Mouse (Mus musculus) limb, embryonic 12.5 days (tissue): Measurements from ENCODE around the gene Ntn4. TPM values are rescaled to one million over a fixed set of nuclear protein-coding genes. Genes with fewer than 3 reads are reported as not detected.

ENCODE experiments used
- ATAC-seq: fragments of 200-750 bp; cut with Nextera tagmentation; 2 replicates; pipeline ENCODE4 v1.8.0; 2017; ENCODE audit warnings: low read depth, moderate TSS enrichment; ENCODE audit not compliant: insufficient number of reproducible peaks, insufficient read depth, low FRiP score, low TSS enrichment
- H3K27ac ChIP-seq: fragments of 300-500 bp; sonication (generic); 2 replicates; pipeline ENCODE4 v1.5.1; 2016; ENCODE audit warnings: mild to moderate bottlenecking, moderate library complexity
- H3K27me3 ChIP-seq: fragments of 300-500 bp; sonication (generic); 2 replicates; pipeline ENCODE4 v1.6.1; 2016; ENCODE audit warnings: mild to moderate bottlenecking, moderate library complexity
- H3K36me3 ChIP-seq: fragments of 300-500 bp; sonication (generic); 2 replicates; pipeline ENCODE4 v1.6.1; 2016; ENCODE audit warnings: mild to moderate bottlenecking, moderate library complexity
- H3K4me1 ChIP-seq: fragments of 300-500 bp; sonication (generic); replicated peaks from 2 replicates; pipeline ENCODE4 v1.6.1; 2016
- H3K4me2 ChIP-seq: fragments of 300-500 bp; sonication (generic); 2 replicates; pipeline ENCODE4 v1.6.1; 2016; ENCODE audit warnings: mild to moderate bottlenecking, moderate library complexity
- H3K4me3 ChIP-seq: fragments of 300-500 bp; sonication (generic); replicated peaks from 2 replicates; pipeline ENCODE4 v1.5.1; 2016; ENCODE audit warnings: mild to moderate bottlenecking
- H3K9ac ChIP-seq: fragments of 300-500 bp; sonication (generic); replicated peaks from 2 replicates; pipeline ENCODE4 v1.6.1; 2016; ENCODE audit warnings: mild to moderate bottlenecking, moderate library complexity
- H3K9me3 ChIP-seq: fragments of 300-500 bp; sonication (generic); 2 replicates; pipeline ENCODE4 v1.6.1; 2016; ENCODE audit warnings: mild to moderate bottlenecking, moderate library complexity
- WGBS: fragments of 180-500 bp; shearing (Covaris S2); methylation state at CpG from one replicate; pipeline ENCODE4 v1.1.7; 2016; 5-methylcytosine and 5-hydroxymethylcytosine counted together
- polyA plus RNA-seq: library from polyadenylated mRNA; unstranded; fragments of >200 nt; fragmentation: Nextera tagmentation; extraction: Ambion mirVana; gene quantifications from 2 replicates; pipeline ENCODE4 v1.2.1, GENCODE M21; 2016

The Ntn4 gene
- polyA plus RNA-seq, 1 experiment from 2014 or later: 1.8 TPM

DNA sequence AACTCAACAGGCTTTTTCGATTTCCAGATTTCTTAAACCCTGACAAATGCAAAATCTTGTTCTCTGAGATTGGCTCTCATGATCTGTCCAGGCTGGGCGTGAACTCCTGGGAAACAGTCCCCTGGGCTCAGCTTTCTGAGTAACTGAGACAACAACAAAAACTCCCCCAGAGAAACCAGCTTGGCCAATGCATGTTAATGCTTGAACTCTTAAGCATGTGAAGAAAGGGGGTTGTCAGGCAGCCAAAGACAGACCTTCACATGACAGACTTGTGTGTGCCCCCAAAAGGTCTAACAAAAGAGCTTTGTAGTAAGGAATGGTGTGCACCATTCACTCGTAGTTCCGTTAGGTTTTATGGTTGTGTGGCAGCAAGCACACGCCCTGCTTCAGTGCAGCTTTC is 96.6 kb downstream of the Ntn4 start:
- Histone ChIP-seq H3K4me3 (no peak overlapping the region), H3K9ac (no peak overlapping the region), H3K4me1 (peaks cover 7% of the 10 kb centered on the region; the same call in 1 of the 2 replicates), H3K36me3 (peaks cover 5% of the 10 kb centered on the region; the same call in 1 of the 2 replicates), H3K27ac (no peak overlapping the region), H3K9me3 (no peaks in the 10 kb centered on the region), H3K4me2 (no peak overlapping the region), H3K27me3 (no peaks in the 10 kb centered on the region)
- 79% methylated on average over 5 of the region's 5 CpGs for WGBS
- no peak for ATAC-seq

DNA sequence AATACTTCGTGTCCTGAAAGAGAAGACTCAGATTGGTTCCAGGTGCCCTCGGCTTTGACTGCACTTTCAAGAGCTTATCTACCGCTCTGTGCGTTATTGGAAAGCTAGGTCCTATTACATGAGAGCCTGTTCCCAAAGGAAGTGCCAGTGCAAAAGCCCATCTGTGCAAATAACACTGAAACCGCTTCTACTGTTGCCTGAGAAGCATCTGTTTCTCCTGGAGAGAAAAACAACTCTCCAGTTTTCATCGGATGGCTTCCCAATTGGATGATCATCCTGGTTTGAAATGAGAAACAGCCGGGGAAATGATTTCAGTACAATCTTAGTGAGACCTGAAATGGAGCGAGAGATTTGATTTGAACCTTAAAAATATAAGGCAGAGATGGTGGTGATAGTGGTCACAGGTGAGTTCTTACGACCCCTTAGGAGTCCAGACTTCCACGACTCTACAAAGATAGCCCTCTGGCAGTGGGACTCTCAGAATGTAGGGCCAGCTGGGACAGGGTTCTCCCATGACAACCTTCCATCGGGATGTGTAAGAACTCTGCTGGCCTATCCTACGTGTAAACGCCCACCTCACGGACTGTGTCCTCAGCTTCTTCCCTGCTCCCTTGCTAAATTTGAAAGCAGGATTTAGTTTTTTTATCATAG is 101.1 kb downstream of the Ntn4 start:
- Histone ChIP-seq H3K4me2 (no peak overlapping the region), H3K4me3 (no peak overlapping the region), H3K27ac (no peak overlapping the region), H3K9me3 (no peaks in the 10 kb centered on the region), H3K9ac (no peak overlapping the region), H3K36me3 (no peaks in the 10 kb centered on the region), H3K4me1 (peaks cover 4% of the 10 kb centered on the region; the same call in 1 of the 2 replicates), H3K27me3 (no peaks in the 10 kb centered on the region)
- WGBS: 56% methylated on average over 14 of the region's 14 CpGs
- ATAC-seq: peak; percentile 68; the same call in 1 of the 2 replicates

DNA sequence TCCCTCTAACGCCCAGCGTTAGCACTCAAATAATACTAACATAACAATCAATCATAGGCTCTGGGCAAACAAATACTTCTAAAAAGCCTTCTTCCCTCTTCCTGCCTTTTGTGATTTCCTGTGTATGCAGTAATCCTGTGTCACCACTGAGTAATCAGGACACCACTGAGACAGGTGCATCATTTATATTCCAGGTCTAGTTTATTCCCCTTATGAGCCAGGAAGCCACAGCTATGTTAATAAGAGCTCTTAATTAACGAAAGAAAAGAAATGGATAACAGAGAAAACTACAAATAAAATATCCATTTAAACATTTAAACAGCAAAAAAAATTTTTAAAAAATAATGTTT is 101.6 kb downstream of the Ntn4 start:
- no peak overlapping the region for H3K27ac ChIP-seq
- H3K9ac ChIP-seq: no peak overlapping the region
- 75% methylated on average over 3 of the region's 3 CpGs for WGBS
- H3K4me3 ChIP-seq: no peak overlapping the region
- ATAC-seq: no peak
- H3K4me1 ChIP-seq: peaks cover 1% of the 10 kb centered on the region; the same call in 1 of the 2 replicates
- H3K4me2 ChIP-seq: no peak overlapping the region
- H3K36me3 ChIP-seq: no peaks in the 10 kb centered on the region
- no peaks in the 10 kb centered on the region for H3K9me3 ChIP-seq
- no peaks in the 10 kb centered on the region for H3K27me3 ChIP-seq

DNA sequence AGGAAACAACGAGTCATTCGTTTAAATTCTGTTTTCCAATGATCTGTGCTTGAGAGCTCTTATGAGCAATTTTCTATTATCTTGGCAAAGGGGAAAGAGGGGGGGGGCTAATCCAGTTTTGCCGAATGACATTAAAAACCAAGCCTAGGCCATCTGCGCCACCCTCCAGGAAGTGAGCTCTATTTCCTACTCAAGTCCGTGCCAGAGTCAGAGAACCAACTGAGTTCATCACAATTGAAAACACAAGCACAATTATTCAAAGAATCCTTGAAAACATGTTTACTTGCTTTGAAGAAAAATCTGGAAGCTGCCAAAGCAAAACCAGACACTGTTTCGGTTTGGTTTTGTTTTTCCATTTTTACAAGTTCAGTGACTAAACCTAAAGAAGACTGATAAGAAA is 102.1 kb downstream of the Ntn4 start:
- no peak overlapping the region for H3K4me3 ChIP-seq
- no peaks in the 10 kb centered on the region for H3K36me3 ChIP-seq
- no peak for ATAC-seq
- no peak overlapping the region for H3K4me2 ChIP-seq
- H3K27me3 ChIP-seq: no peaks in the 10 kb centered on the region
- WGBS: 78% methylated on average over 6 of the region's 6 CpGs
- no peaks in the 10 kb centered on the region for H3K4me1 ChIP-seq
- H3K27ac ChIP-seq: no peak overlapping the region
- H3K9me3 ChIP-seq: no peaks in the 10 kb centered on the region
- H3K9ac ChIP-seq: no peak overlapping the region

DNA sequence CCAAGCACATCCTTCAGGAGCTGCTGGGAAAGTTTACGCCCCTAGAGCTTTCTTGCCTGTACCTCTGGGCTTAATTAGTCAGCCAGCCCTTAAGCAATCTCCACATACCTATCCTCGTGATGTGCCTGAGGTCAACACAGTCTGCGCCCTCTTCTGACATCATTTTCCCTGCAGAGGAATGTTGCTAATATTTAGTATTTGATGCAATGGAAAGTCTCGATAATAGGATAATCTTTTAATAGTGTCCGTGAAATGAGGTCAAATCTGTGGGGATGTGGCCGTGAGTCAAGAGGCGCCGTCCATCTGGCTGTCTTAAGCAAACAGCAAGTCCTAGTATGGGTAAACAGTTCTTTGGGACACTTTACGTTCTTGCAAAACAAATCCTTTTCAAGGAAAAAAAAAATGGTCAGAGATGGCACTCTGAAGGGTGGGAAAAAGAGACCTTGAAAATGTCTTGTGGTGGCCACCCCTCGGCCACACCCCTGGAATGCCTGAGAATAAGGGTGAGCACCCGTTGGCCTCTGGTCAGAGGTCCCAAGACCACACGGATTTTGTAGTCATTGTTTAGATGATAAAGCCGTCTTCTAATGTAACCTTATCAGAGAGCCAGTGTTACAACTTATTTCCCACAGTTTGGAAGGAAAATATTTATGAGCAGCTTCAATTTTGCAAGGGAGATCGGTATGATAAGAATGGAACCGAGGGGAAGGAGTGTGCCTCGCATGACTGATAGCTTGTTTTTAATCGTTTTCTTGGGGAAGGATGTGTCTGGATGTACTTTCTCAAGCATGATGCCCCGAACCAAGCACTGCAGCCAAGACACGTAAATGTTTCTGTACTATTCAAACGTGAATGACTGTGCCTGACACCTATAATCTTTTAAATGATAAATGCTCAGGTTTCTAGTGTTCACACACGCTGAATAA is 109.0 kb downstream of the Ntn4 start:
- Histone ChIP-seq H3K27me3 (no peaks in the 10 kb centered on the region), H3K36me3 (no peaks in the 10 kb centered on the region), H3K4me3 (no peak overlapping the region), H3K9ac (no peak overlapping the region), H3K4me2 (no peak overlapping the region), H3K27ac (no peak overlapping the region), H3K9me3 (no peaks in the 10 kb centered on the region), H3K4me1 (no peaks in the 10 kb centered on the region; the same call in 1 of the 2 replicates)
- ATAC-seq: no peak
- 77% methylated on average over 21 of the region's 21 CpGs for WGBS

DNA sequence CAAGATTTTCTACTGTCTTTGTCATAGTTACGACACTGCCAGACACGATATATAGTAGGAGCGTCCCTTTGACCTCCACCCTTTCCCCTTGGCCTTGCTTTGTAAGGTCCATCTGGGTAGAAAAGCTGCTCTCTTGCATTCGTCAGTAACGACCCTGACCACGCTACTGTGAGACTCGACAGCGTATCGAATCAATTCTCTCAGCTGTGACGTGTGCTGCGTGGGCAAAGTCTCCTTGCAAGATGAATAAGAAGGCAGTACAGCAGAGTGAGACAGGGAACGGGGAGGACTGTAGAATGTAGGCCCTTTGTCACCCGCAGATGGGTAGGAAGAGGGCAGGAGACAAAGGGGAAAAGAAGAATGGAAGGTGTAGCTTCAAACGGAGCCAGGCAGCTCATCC is 110.8 kb downstream of the Ntn4 start:
- no peak overlapping the region for H3K9ac ChIP-seq
- no peak overlapping the region for H3K4me3 ChIP-seq
- H3K36me3 ChIP-seq: no peaks in the 10 kb centered on the region
- WGBS: 85% methylated on average over 14 of the region's 14 CpGs
- no peaks in the 10 kb centered on the region; the same call in 1 of the 2 replicates for H3K4me1 ChIP-seq
- no peak for ATAC-seq
- H3K27me3 ChIP-seq: no peaks in the 10 kb centered on the region
- no peak overlapping the region for H3K4me2 ChIP-seq
- H3K9me3 ChIP-seq: no peaks in the 10 kb centered on the region
- H3K27ac ChIP-seq: no peak overlapping the region

DNA sequence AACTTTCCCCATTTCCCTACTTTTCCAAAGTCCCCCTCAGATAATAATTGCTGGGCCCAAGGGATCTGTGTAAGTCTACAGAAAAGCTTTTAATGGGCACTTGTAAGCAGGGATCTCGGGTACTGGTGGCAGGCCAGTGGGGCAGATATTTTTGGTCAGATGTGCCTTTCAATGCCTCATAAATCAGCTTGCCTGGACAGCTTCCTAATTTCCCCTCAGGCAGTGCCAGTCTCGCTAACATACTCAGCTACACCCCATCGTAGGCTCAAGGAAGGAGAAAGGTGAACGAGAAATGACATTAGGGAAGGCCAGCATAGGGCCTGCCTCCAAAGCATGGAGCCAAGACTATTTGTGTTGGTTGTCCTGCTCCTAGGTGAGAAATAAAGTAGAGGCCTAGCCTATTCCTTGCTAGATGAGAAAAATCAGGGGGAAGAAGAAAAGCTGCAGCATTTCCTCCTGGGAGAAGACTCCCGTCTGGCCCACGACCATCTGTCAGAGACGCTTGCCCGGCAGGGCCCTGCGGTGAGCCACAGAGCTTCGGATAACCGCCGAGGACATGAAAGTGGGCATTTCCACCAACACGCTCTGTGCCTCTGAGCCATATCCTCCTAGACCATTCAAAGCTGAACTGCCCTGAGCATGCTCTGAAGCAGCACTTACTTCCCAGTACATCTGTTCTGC is 113.4 kb downstream of the Ntn4 start:
- no peak overlapping the region for H3K4me2 ChIP-seq
- no peak overlapping the region for H3K9ac ChIP-seq
- no peaks in the 10 kb centered on the region for H3K36me3 ChIP-seq
- H3K27me3 ChIP-seq: no peaks in the 10 kb centered on the region
- no peaks in the 10 kb centered on the region for H3K9me3 ChIP-seq
- no peak overlapping the region for H3K4me3 ChIP-seq
- WGBS: 73% methylated on average over 13 of the region's 13 CpGs
- ATAC-seq: no peak
- no peaks in the 10 kb centered on the region; the same call in 1 of the 2 replicates for H3K4me1 ChIP-seq
- H3K27ac ChIP-seq: no peak overlapping the region

DNA sequence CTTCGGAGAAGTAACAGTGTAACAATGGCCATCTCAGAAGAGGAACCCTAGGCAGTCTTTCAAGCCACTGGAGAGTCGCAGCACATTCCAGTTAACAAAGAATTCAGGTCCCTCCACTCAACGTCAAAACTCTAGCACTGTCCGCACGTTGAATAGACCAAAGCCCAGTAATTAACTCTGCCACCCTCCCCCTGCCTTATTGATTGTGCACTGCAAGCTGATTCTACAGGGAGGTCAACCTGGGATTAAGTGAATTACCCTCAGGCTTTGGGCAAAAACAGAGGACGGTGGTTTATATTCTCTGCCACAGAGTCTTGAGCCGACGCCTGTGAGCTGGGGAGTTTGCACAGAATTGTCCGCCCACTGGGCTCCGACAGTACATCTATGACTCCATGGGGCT is 115.7 kb downstream of the Ntn4 start:
- no peaks in the 10 kb centered on the region for H3K36me3 ChIP-seq
- H3K9ac ChIP-seq: no peak overlapping the region
- 61% methylated on average over 10 of the region's 10 CpGs for WGBS
- no peak overlapping the region for H3K27ac ChIP-seq
- no peak for ATAC-seq
- no peaks in the 10 kb centered on the region for H3K9me3 ChIP-seq
- no peak overlapping the region for H3K4me2 ChIP-seq
- H3K27me3 ChIP-seq: no peaks in the 10 kb centered on the region
- H3K4me3 ChIP-seq: no peak overlapping the region
- H3K4me1 ChIP-seq: no peaks in the 10 kb centered on the region

DNA sequence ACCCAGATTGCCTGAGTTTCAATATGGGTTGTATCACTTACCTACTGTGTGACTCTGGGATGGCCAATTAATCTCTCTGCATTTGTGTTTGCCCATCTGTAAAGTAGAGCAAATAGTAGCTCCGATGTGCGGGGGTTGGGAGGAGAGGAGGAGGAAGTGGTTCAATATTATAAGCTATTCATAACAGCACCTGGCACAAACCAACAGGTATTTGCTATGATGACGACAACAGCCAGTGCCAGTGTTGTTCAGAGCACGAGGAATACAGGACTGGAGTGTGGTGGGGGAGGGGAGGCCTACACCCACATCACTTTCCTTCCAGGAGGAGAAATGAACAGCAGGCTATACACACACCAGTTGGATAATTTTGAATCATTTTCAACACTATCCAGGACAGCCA is 119.2 kb downstream of the Ntn4 start:
- H3K4me2 ChIP-seq: no peak overlapping the region
- no peaks in the 10 kb centered on the region for H3K4me1 ChIP-seq
- no peaks in the 10 kb centered on the region for H3K36me3 ChIP-seq
- ATAC-seq: no peak
- no peaks in the 10 kb centered on the region for H3K27me3 ChIP-seq
- no peak overlapping the region for H3K9ac ChIP-seq
- H3K27ac ChIP-seq: no peak overlapping the region
- no peaks in the 10 kb centered on the region for H3K9me3 ChIP-seq
- WGBS: 75% methylated on average over 4 of the region's 4 CpGs
- H3K4me3 ChIP-seq: no peak overlapping the region

DNA sequence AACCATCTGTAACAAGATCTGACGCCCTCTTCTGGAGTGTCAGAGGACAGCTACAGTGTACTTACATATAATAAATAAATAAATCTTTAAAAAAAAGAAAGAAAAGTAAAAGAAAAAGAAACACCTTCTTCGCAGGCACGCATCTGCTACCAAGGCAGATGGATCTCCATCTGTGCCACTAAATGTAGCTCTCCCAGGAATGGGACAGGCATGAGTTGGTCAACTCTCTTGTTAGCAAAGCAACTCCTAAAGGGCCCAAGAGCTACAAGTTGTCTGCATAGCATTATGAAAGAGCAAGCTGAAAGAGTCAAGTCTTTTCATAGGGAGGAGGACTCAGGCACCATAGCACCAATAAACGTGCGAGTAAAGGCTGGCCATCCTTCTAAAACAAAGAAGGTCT is 119.9 kb downstream of the Ntn4 start:
- Histone ChIP-seq H3K27me3 (no peaks in the 10 kb centered on the region), H3K4me3 (no peak overlapping the region), H3K4me1 (no peaks in the 10 kb centered on the region), H3K36me3 (no peaks in the 10 kb centered on the region), H3K9me3 (no peaks in the 10 kb centered on the region), H3K27ac (no peak overlapping the region), H3K4me2 (no peak overlapping the region), H3K9ac (no peak overlapping the region)
- ATAC-seq: no peak
- 85% methylated on average over 5 of the region's 5 CpGs for WGBS

DNA sequence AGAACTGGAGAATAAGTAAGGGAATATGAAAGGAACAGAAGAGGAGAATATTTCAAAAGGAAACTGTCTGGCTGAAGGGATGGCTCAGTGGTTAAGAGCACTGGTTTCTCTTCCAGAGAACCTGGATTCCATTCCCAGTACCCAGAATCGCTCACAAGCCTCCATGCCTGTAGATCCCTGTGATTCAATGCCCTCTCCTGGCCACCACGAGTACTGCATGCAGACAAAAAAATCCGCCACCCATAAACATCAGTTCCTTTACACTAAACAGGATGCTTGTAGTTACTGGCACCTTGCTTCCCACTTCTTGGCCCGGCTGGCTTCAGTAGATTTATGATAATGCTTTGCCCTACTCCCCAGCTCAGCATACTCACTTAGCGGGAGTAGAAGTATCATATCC is 122.6 kb downstream of the Ntn4 start:
- Histone ChIP-seq H3K4me1 (no peaks in the 10 kb centered on the region), H3K9me3 (no peaks in the 10 kb centered on the region)
- WGBS: 25% methylated on average over 5 of the region's 5 CpGs

More for the DNA sequence above, 122.6 kb downstream of the Ntn4 start:
- Histone ChIP-seq H3K4me3 (no peak overlapping the region), H3K9ac (no peak overlapping the region), H3K4me2 (no peak overlapping the region), H3K27me3 (no peaks in the 10 kb centered on the region), H3K36me3 (no peaks in the 10 kb centered on the region), H3K27ac (no peak overlapping the region)
- no peak for ATAC-seq
